Mouse (Mus musculus) olfactory bulb, adult 2 months (tissue): Measurements from ENCODE around the gene Adora2a. TPM values are rescaled to one million over a fixed set of nuclear protein-coding genes. Genes with fewer than 3 reads are reported as not detected.
A peak's percentile ranks its signal among the peaks of the same experiment; 100 is the strongest.
"Not testable (repeated sequence)": the region's sequence is repeated elsewhere in the genome, so short reads cannot be mapped to it uniquely, and the experiment has no call there.

Experiments
- H3K27ac ChIP-seq: fragments of 200-500 bp; 2 replicates; pipeline ENCODE4 v1.5.1; 2012; ENCODE audit warnings: low read depth, low read length; ENCODE audit not compliant: insufficient read depth
- H3K4me1 ChIP-seq: fragments of 200-500 bp; 2 replicates; pipeline ENCODE4 v1.6.1; 2012; ENCODE audit warnings: low read length; ENCODE audit not compliant: control insufficient read depth, insufficient read depth
- H3K4me3 ChIP-seq: fragments of 200-500 bp; 2 replicates; pipeline ENCODE4 v1.5.1; 2012; ENCODE audit warnings: mild to moderate bottlenecking, low read depth, low read length, moderate library complexity; ENCODE audit not compliant: insufficient read depth
- CTCF ChIP-seq: fragments of 200-500 bp; IDR thresholded peaks from 2 replicates; pipeline ENCODE4 v1.5.1; 2012; ENCODE audit warnings: low read depth, mild to moderate bottlenecking, low read length, moderate library complexity; ENCODE audit not compliant: insufficient read depth
- POLR2A ChIP-seq: fragments of 200-500 bp; IDR thresholded peaks from 2 replicates; pipeline ENCODE4 v1.6.1; 2012; ENCODE audit warnings: mild to moderate bottlenecking, low read depth, low read length, moderate library complexity; ENCODE audit not compliant: insufficient read depth
- WGBS: fragments of 180-500 bp; shearing (Covaris S2); methylation state at CpG from one replicate; pipeline ENCODE4 v1.1.7; 2018; 5-methylcytosine and 5-hydroxymethylcytosine counted together
- polyA plus RNA-seq: library from polyadenylated mRNA; stranded (reverse); fragments of >200 nt; gene quantifications from 2 replicates; pipeline ENCODE4 v1.2.4, GENCODE M21; 2012; ENCODE audit warnings: low replicate concordance; ENCODE audit not compliant: missing spikeins, insufficient read depth, insufficient read length

The Adora2a gene
- polyA plus RNA-seq, 1 experiment = not detected

- H3K27ac ChIP-seq = no peak overlapping the region
- TF ChIP-seq POLR2A = no peak
- TF ChIP-seq CTCF = no peak
- H3K4me3 ChIP-seq = no peak overlapping the region
- WGBS = 69% methylated on average over 4 of the region's 4 CpGs
- no peaks in the 10 kb centered on the region for H3K4me1 ChIP-seq
Observed at GRCm38 (mm10) chr10:75355341-75355740, 38.7 kb downstream of the Adora2a start.

- H3K27ac ChIP-seq = peak overlapping the region; percentile 24; the same call in 1 of the 2 replicates
- H3K4me1 ChIP-seq, H3K4me3 ChIP-seq: not testable (repeated sequence)
- 0% methylated on average over 1 of the region's 1 CpGs for WGBS
Observed at GRCm38 (mm10) chr10:75364214-75364690, 47.6 kb downstream of the Adora2a start.

- 55% methylated on average over 9 of the region's 9 CpGs for WGBS
- TF ChIP-seq POLR2A = no peak
- no peak for TF ChIP-seq CTCF
- no peak overlapping the region for H3K27ac ChIP-seq
- H3K4me1 ChIP-seq = no peaks in the 10 kb centered on the region; the same call in 1 of the 2 replicates
- H3K4me3 ChIP-seq = no peak overlapping the region
Observed at GRCm38 (mm10) chr10:75364796-75365195, 48.1 kb downstream of the Adora2a start.

GRCm38 (mm10) chr10:75365231-75365633, 48.6 kb downstream of the Adora2a start:
- no peaks in the 10 kb centered on the region; the same call in 1 of the 2 replicates for H3K4me1 ChIP-seq
- peak overlapping the region; percentile 6; the same call in 1 of the 2 replicates for H3K4me3 ChIP-seq
- TF ChIP-seq POLR2A (no peak), CTCF (no peak)
- WGBS = 57% methylated on average over 6 of the region's 6 CpGs
- no peak overlapping the region for H3K27ac ChIP-seq

GRCm38 (mm10) chr10:75373655-75374351, 57.1 kb downstream of the Adora2a start:
- H3K4me1 ChIP-seq, H3K4me3 ChIP-seq, H3K27ac ChIP-seq: not testable (repeated sequence)
- 47% methylated on average over 15 of the region's 19 CpGs for WGBS

GRCm38 (mm10) chr10:75378688-75379087, 62.0 kb downstream of the Adora2a start:
- 49% methylated on average over 10 of the region's 10 CpGs for WGBS
- H3K4me1 ChIP-seq = no peaks in the 10 kb centered on the region; the same call in 1 of the 2 replicates
- no peak overlapping the region for H3K4me3 ChIP-seq
- TF ChIP-seq CTCF (no peak), POLR2A (no peak)
- H3K27ac ChIP-seq = no peak overlapping the region

Other genes with a start within 250 kb of the Adora2a start
- gene Specc1l, start 104.8 kb upstream of the Adora2a start, polyA plus RNA-seq = not detected in 2 replicates
- not detected in 2 replicates for gene Upb1, start 84.2 kb downstream of the Adora2a start, polyA plus RNA-seq
- not detected in 2 replicates for gene Snrpd3, start 200.7 kb downstream of the Adora2a start, polyA plus RNA-seq
- not detected in 2 replicates for gene Gucd1, start 201.1 kb downstream of the Adora2a start, polyA plus RNA-seq
- not detected in 2 replicates for gene Lrrc75b, start 243.5 kb downstream of the Adora2a start, polyA plus RNA-seq
- not detected in 2 replicates for gene Ggt1, start 244.7 kb downstream of the Adora2a start, polyA plus RNA-seq